Mouse (Mus musculus) Patski (cell line): ENCODE results near the gene Grin2a. TPM values are rescaled to one million over a fixed set of nuclear protein-coding genes. Genes with fewer than 3 reads are reported as not detected.
A peak's percentile ranks its signal among the peaks of the same experiment; 100 is the strongest.

Experiments
- ATAC-seq: fragments of 100-300 bp; one replicate; pipeline ENCODE4 v1.8.0; 2021
- CTCF ChIA-PET: fragments of 350-600 bp; sonication (Branson Sonifier 250); formaldehyde crosslinking; loops from one replicate; lab custom pipeline; 2022; ENCODE audit warnings: inconsistent platforms; lab: Charles Lee
- POLR2A ChIA-PET: fragments of 350-600 bp; sonication (Branson Sonifier 250); formaldehyde crosslinking; loops from one replicate; lab custom pipeline; 2022; ENCODE audit warnings: antibody characterized with exemption, inconsistent platforms; lab: Charles Lee
- DNase-seq: peaks from one replicate; pipeline ENCODE4 v3.0.0-alpha.2; 2011; ENCODE audit warnings: low read depth, low spot score
- H3K27me3 ChIP-seq: fragments of 371-371 bp; one replicate; pipeline ENCODE4 v1.5.1; 2021
- CTCF ChIP-seq: fragments of 100-300 bp; IDR thresholded peaks from one replicate; pipeline ENCODE4 v1.5.1; 2021
- in situ Hi-C: fragments of 300-500 bp; cut with MboI; formaldehyde crosslinking; loops from 3 replicates; pipeline ENCODE4 v1.11.1; 2018; ENCODE audit warnings: low pct_unique_long_range_greater_than_20kb, mixed read lengths
- polyA plus RNA-seq: library from polyadenylated mRNA; unstranded; gene quantifications from one replicate; pipeline ENCODE4 v1.2.3, GENCODE M21; 2021

The Grin2a gene
- polyA plus RNA-seq, 1 experiment from 2014 or later = 0.42 TPM

GRCm38 (mm10) chr16:9754061-9754460, 241.3 kb downstream of the Grin2a start:
- ChIA-PET CTCF (no interaction called here), POLR2A (no interaction called here)
- DNase-seq (no peak), ATAC-seq (no peak)
- H3K27me3 ChIP-seq = no peaks in the 10 kb centered on the region
- in situ Hi-C loops = no loop called here
- TF ChIP-seq CTCF = no peak

- no peak for TF ChIP-seq CTCF
- ATAC-seq (no peak), DNase-seq (no peak)
- CTCF ChIA-PET = no interaction called here
- POLR2A ChIA-PET = no interaction called here
- H3K27me3 ChIP-seq = no peaks in the 10 kb centered on the region
- in situ Hi-C loops = no loop called here
These were observed 242.3 kb downstream of the Grin2a start for GRCm38 (mm10) chr16:9753045-9753444.

- TF ChIP-seq CTCF = no peak
- no peaks in the 10 kb centered on the region for H3K27me3 ChIP-seq
- ChIA-PET CTCF (no interaction called here), POLR2A (no interaction called here)
- no peak for DNase-seq
- ATAC-seq = no peak
- in situ Hi-C loops = no loop called here
These were observed 242.8 kb downstream of the Grin2a start for GRCm38 (mm10) chr16:9752600-9752999.

- no peak for DNase-seq
- POLR2A ChIA-PET = no interaction called here
- in situ Hi-C loops = no loop called here
- CTCF ChIA-PET = no interaction called here
- no peaks in the 10 kb centered on the region for H3K27me3 ChIP-seq
- ATAC-seq = no peak
- TF ChIP-seq CTCF = peak; percentile 36
These were observed 244.3 kb downstream of the Grin2a start for GRCm38 (mm10) chr16:9751045-9751569.

- CTCF ChIA-PET = no interaction called here
These were observed 245.7 kb downstream of the Grin2a start for GRCm38 (mm10) chr16:9749661-9750060.

GRCm38 (mm10) chr16:9742443-9742842, 252.9 kb downstream of the Grin2a start:
- CTCF ChIA-PET = no interaction called here
- in situ Hi-C loops = loop anchor here (25.0 kb wide), 1 partner anchor 855 kb away; no protein-coding TSS in a partner anchor
- no peak for TF ChIP-seq CTCF
- POLR2A ChIA-PET = no interaction called here
- ATAC-seq (no peak), DNase-seq (no peak)
- no peaks in the 10 kb centered on the region for H3K27me3 ChIP-seq

More at GRCm38 (mm10) chr16:9749661-9750060, 245.7 kb downstream of the Grin2a start:
- DNase-seq (no peak), ATAC-seq (no peak)
- in situ Hi-C loops = loop anchor here (25.0 kb wide), 1 partner anchor 862 kb away; no protein-coding TSS in a partner anchor
- no peak for TF ChIP-seq CTCF
- POLR2A ChIA-PET = no interaction called here
- no peaks in the 10 kb centered on the region for H3K27me3 ChIP-seq

GRCm38 (mm10) chr16:9738679-9739078, 256.7 kb downstream of the Grin2a start:
- POLR2A ChIA-PET = no interaction called here
- no peak for TF ChIP-seq CTCF
- H3K27me3 ChIP-seq = no peaks in the 10 kb centered on the region
- ATAC-seq (no peak), DNase-seq (no peak)
- in situ Hi-C loops = loop anchor here (25.0 kb wide), 1 partner anchor 851 kb away; no protein-coding TSS in a partner anchor
- CTCF ChIA-PET = no interaction called here

- ChIA-PET POLR2A (no interaction called here), CTCF (no interaction called here)
- TF ChIP-seq CTCF = peak; percentile 54
- no peaks in the 10 kb centered on the region for H3K27me3 ChIP-seq
- DNase-seq (no peak), ATAC-seq (no peak)
- in situ Hi-C loops = loop anchor here (25.0 kb wide), 1 partner anchor 850 kb away; no protein-coding TSS in a partner anchor
These were observed 258.2 kb downstream of the Grin2a start for GRCm38 (mm10) chr16:9737131-9737530.

GRCm38 (mm10) chr16:9735365-9736080, 259.8 kb downstream of the Grin2a start:
- no peak for ATAC-seq
- no peaks in the 10 kb centered on the region for H3K27me3 ChIP-seq
- POLR2A ChIA-PET = no interaction called here
- in situ Hi-C loops = loop anchor here (25.0 kb wide), 1 partner anchor 848 kb away; no protein-coding TSS in a partner anchor
- CTCF ChIA-PET = no interaction called here
- TF ChIP-seq CTCF = peak; percentile 42
- no peak for DNase-seq

GRCm38 (mm10) chr16:9727603-9728002, 267.8 kb downstream of the Grin2a start:
- POLR2A ChIA-PET = interaction anchor here (0.5 kb wide), 1 partner anchor 31 kb away, joined by 3 read pairs; no protein-coding TSS in a partner anchor

GRCm38 (mm10) chr16:9725578-9726113, 269.7 kb downstream of the Grin2a start:
- no peak for ATAC-seq
- TF ChIP-seq CTCF = no peak
- DNase-seq = no peak
- in situ Hi-C loops = loop anchor here (25.0 kb wide), 1 partner anchor 838 kb away; no protein-coding TSS in a partner anchor
- ChIA-PET CTCF (interaction anchor here (1.6 kb wide), 1 partner anchor 11 kb away, joined by 4 read pairs; no protein-coding TSS in a partner anchor), POLR2A (no interaction called here)
- no peaks in the 10 kb centered on the region for H3K27me3 ChIP-seq

More at GRCm38 (mm10) chr16:9727603-9728002, 267.8 kb downstream of the Grin2a start:
- DNase-seq = no peak
- CTCF ChIA-PET = no interaction called here
- in situ Hi-C loops = loop anchor here (25.0 kb wide), 1 partner anchor 840 kb away; no protein-coding TSS in a partner anchor
- no peak for TF ChIP-seq CTCF
- H3K27me3 ChIP-seq = no peaks in the 10 kb centered on the region
- ATAC-seq = no peak
